Mouse (Mus musculus): ENCODE data around the gene Dhx9. TPM values are rescaled to one million over a fixed set of nuclear protein-coding genes. Genes with fewer than 3 reads are reported as not detected.
"Not testable (repeated sequence)": the region's sequence is repeated elsewhere in the genome, so short reads cannot be mapped to it uniquely, and the experiment has no call there.

The Dhx9 gene
- total and polyA plus RNA-seq, 2 experiments from 2014 or later = 32.0 to 109 TPM

DNA sequence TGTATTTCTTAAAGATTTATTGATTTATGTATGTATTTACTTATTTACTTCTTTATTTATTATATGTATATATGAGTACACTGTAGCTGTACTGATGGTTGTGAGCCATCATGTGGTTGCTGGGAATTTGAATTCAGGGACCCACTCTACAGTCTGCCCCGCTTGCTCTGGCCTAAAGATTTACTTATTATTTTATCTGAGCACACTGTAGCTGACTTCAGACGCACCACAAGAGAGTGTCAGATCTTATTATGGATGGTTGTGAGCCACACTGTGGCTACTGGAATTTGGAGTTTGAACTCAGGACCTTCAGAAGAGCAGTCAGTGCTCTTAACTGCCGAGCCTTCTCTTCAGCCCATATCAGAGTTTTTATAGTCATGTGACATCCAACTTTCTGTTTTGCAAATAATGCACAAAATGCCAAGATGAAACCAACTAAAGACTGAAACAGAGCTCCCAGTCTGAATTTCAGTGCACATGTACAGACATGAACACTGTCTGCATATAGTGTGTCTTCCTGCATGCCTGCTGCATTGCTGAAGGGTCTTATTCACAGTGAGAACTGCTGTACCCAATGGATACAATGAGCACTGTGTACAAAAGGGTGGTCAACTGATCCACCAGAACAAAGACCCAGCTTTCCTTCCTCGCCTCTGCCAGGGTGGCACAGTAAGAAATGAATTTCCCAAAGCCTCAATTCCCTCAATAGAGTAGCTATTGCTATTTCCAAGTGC is 74.6 kb downstream of the Dhx9 start:
- H3K9ac ChIP-seq; DNase-seq; H3K27me3 ChIP-seq (ENCODE audit: insufficient read depth, low read length); H3K4me2 ChIP-seq (ENCODE audit: low read depth); H3K4me1 ChIP-seq (ENCODE audit: insufficient read depth); H3K27ac ChIP-seq (ENCODE audit: low read depth, low read length); H3K4me3 ChIP-seq (ENCODE audit: low read depth, low read length); H3K36me3 ChIP-seq (ENCODE audit: insufficient read depth); H3K9me3 ChIP-seq (ENCODE audit: low read length): not testable (repeated sequence)
- ATAC-seq = peak; percentile 51
- WGBS = 58% methylated on average over 2 of the region's 4 CpGs

DNA sequence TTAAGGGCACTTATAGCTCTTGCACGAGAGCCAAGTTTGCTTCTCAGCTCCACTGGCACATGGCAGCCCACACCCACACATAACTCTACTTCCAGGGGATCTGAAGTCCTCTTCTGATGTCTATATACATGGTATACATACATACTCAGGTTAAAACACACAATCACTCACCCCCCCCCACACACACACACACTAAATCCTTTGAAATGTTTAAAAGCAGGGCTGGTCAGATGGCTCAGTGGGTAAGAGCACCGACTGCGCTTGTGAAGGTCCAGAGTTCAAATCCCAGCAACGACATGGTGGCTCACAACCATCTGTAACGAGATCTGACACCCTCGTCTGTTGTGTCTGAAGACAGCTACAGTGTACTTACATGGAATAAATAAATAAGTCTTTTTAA is 75.7 kb downstream of the Dhx9 start:
- whole genome bisulfite sequencing = 91% methylated on average over 6 of the region's 6 CpGs

DNA sequence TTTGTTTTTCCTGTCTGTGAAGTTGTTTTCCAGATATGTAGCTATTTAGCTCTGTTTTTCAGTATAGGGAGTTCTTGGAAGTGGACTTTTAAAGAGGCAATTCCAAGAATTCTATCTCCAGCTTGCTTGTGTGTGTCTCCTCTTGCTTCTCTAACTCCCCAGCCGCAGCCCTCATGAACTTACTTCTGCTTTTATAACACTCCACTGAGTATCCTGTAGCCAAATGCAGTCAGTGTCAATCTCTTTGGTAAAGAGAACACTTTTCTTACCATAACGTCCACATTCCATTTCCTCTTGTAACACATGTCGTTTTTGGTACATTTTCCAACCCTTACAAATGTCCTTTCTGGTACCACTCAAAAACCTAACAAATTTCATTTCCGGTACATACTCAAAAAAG is 76.5 kb downstream of the Dhx9 start:
- not testable (repeated sequence) for H3K4me2 ChIP-seq (ENCODE audit: low read depth); DNase-seq; H3K4me1 ChIP-seq (ENCODE audit: insufficient read depth); ATAC-seq; H3K36me3 ChIP-seq (ENCODE audit: insufficient read depth); H3K9ac ChIP-seq; H3K27ac ChIP-seq (ENCODE audit: low read depth, low read length); H3K27me3 ChIP-seq (ENCODE audit: insufficient read depth, low read length); H3K9me3 ChIP-seq (ENCODE audit: low read length); H3K4me3 ChIP-seq (ENCODE audit: low read depth, low read length)
- 91% methylated on average over 1 of the region's 4 CpGs for WGBS

More for the DNA sequence above, 75.7 kb downstream of the Dhx9 start:
- TF ChIP-seq CTCF (IDR thresholded peaks at IDR 0.05; ENCODE audit: low read depth) = no peak
- H3K4me3 ChIP-seq (ENCODE audit: low read depth, low read length) = no peak overlapping the region
- no peaks in the 10 kb centered on the region for H3K9me3 ChIP-seq (ENCODE audit: low read length)
- H3K9ac ChIP-seq = no peak overlapping the region
- no peak for ATAC-seq
- H3K4me1 ChIP-seq (ENCODE audit: insufficient read depth) = no peaks in the 10 kb centered on the region
- no peaks in the 10 kb centered on the region for H3K36me3 ChIP-seq (ENCODE audit: insufficient read depth)
- DNase-seq = no peak
- no peaks in the 10 kb centered on the region for H3K27me3 ChIP-seq (ENCODE audit: insufficient read depth, low read length)
- H3K27ac ChIP-seq (ENCODE audit: low read depth, low read length) = no peak overlapping the region
- H3K4me2 ChIP-seq (ENCODE audit: low read depth) = no peak overlapping the region

DNA sequence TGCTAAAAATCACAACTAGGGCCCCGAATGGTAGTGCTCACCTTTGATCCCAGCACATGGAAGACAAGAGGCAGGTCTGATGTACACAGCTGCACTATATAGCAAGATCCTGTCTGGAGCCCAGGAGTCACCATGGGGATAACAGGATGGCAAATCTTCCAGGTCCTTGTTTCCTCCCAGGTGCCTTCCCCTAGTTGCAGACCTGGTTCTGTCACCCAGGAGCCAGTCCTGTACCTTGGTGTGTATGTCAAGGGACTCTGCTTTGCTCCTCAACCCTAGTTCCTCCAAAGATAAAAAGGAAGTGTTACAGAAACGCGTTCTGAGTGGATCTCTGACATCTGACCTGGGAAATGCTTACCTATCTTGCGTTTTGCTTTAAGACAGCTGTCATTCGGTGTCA is 79.2 kb downstream of the Dhx9 start:
- not testable (repeated sequence) for H3K4me2 ChIP-seq (ENCODE audit: low read depth); H3K4me3 ChIP-seq (ENCODE audit: low read depth, low read length); DNase-seq; H3K9me3 ChIP-seq (ENCODE audit: low read length); H3K36me3 ChIP-seq (ENCODE audit: insufficient read depth); H3K27ac ChIP-seq (ENCODE audit: low read depth, low read length); H3K9ac ChIP-seq; H3K27me3 ChIP-seq (ENCODE audit: insufficient read depth, low read length); ATAC-seq; H3K4me1 ChIP-seq (ENCODE audit: insufficient read depth)
- 95% methylated on average over 5 of the region's 5 CpGs for WGBS

DNA sequence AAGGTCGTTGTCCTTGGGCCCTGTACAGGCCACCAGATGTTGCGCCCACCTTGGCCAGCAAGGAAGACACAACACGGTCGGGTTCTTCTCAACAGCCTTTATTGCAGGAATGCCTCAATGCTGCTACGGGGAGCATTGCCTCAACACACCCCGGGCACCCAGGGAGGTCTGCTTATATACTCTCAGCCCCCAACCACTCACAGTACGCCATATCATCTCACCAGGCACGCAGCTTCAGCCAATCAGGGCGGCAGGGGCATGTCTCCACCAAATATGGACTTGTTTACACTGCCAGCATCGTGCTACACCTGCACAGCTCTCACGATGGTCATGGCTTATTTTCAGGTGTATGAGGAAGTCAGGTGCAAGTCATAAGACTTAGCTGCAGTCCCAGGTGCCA is 79.8 kb downstream of the Dhx9 start:
- not testable (repeated sequence) for DNase-seq; H3K9ac ChIP-seq; H3K27me3 ChIP-seq (ENCODE audit: insufficient read depth, low read length); H3K36me3 ChIP-seq (ENCODE audit: insufficient read depth); H3K27ac ChIP-seq (ENCODE audit: low read depth, low read length); H3K4me3 ChIP-seq (ENCODE audit: low read depth, low read length); H3K9me3 ChIP-seq (ENCODE audit: low read length); H3K4me2 ChIP-seq (ENCODE audit: low read depth); H3K4me1 ChIP-seq (ENCODE audit: insufficient read depth); ATAC-seq
- WGBS = 92% methylated on average over 11 of the region's 11 CpGs

Other genes with a start within 250 kb of the Dhx9 start
- 25.2 and 42.4 TPM in 2 replicates for gene Lamc1, start 154.9 kb downstream of the Dhx9 start, total RNA-seq (2014; rRNA removed)
- gene Lamc1, start 154.9 kb downstream of the Dhx9 start, polyA plus RNA-seq (2015; fragmentation: Nextera tagmentation; extraction: Ambion mirVana) = 9.7 and 9.8 TPM in 2 replicates
- 3.1 and 3.3 TPM in 2 replicates for gene Shcbp1l, start 62.5 kb downstream of the Dhx9 start, total RNA-seq (2014; rRNA removed)
- 0.67 and 1.4 TPM in 2 replicates for gene Shcbp1l, start 62.5 kb downstream of the Dhx9 start, polyA plus RNA-seq (2015; fragmentation: Nextera tagmentation; extraction: Ambion mirVana)
- gene Npl, start 62.4 kb upstream of the Dhx9 start, total RNA-seq (2014; rRNA removed) = 9.5 TPM in 2 replicates
- 9.3 and 10.2 TPM in 2 replicates for gene Npl, start 62.4 kb upstream of the Dhx9 start, polyA plus RNA-seq (2015; fragmentation: Nextera tagmentation; extraction: Ambion mirVana)
- gene Rgs8, start 165.4 kb upstream of the Dhx9 start, total RNA-seq (2014; rRNA removed) = 19.3 and 22.7 TPM in 2 replicates
- gene Rgs8, start 165.4 kb upstream of the Dhx9 start, polyA plus RNA-seq (2015; fragmentation: Nextera tagmentation; extraction: Ambion mirVana) = 12.0 and 16.6 TPM in 2 replicates

All from forebrain, postnatal 0 days (tissue).